Mouse (Mus musculus) cerebellum, adult 9-10 months (tissue): ENCODE results near the gene Ltc4s.

Experiments used
- DNase-seq: peaks from one replicate; pipeline ENCODE4 v3.0.0; 2022

The Ltc4s gene

GRCm38 (mm10) chr11:50198219-50198846, 40.1 kb downstream of the Ltc4s start:
- DNase-seq: no peak

GRCm38 (mm10) chr11:50197500-50197899, 40.9 kb downstream of the Ltc4s start:
- DNase-seq: no peak

DNA sequence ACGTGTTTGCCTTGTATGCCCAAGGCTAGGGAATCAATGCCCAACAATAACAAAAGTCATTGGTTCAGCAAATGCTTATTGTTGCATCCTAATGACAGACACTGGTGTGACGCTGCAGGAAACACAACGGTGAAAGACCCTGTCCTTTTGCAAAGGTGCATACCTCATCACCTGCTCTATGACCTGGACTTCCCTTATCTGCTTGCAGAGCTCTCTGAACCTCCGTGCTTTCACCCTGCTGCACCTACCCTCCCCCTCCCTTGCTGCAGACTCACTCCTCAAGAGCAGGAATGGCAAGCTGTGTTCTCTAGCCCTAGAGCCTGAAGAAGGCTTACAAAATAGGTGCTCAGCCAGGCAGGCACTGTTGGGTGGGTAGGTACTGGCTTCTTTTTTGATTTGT, 43.6 kb downstream of the Ltc4s start:
- DNase-seq: no peak

GRCm38 (mm10) chr11:50194070-50194469, 44.3 kb downstream of the Ltc4s start:
- DNase-seq: no peak

DNA sequence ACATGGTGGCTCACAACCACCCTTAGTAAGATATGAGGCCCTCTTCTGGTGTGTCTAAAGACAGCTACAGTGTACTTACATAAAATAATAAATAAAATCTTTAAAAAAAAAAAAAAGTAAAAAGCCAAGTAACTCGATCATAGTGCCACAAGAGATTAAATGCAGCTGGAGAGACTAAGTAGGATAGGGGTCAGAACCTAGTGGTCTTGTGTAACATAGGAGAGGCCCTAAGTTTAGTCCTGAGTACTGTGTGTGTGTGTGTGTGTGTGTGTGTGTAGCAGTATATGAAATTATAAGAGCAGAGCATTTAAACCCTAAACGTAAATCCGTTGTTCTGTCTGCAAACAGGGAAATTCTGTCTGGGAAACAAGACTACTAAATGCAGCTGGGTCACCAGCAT, 46.1 kb downstream of the Ltc4s start:
- DNase-seq: no peak

- DNase-seq: no peak
These were observed 48.1 kb downstream of the Ltc4s start for GRCm38 (mm10) chr11:50190362-50190761.

DNA sequence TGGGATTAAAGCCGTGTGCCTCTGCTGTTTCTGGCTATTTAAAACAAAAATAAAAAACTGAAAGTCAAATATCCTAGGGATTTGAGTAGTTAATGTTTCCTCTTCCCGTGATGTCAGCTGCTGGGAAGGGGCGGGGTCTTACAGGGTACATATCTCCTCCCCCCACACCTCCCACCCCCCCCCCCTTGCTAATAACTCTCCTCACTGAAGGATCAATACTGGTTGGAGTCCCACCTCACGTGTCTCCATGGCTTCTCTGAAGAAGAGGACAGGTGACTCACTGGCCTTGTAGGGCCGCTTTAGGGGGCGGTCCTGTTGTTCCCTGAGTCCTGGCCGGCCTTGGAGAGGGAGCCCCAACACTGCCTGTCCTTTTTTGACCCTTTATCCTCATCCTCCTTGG, 49.7 kb downstream of the Ltc4s start:
- DNase-seq: no peak
